Mouse (Mus musculus) midbrain, embryonic 16.5 days (tissue): ENCODE data around the gene Cfap70. TPM values are rescaled to one million over a fixed set of nuclear protein-coding genes. Genes with fewer than 3 reads are reported as not detected.

ENCODE experiments used
- ATAC-seq: fragments of 200-750 bp; cut with Nextera tagmentation; 2 replicates; pipeline ENCODE4 v1.8.0; 2017; ENCODE audit warnings: moderate TSS enrichment
- H3K27ac ChIP-seq: fragments of 300-500 bp; sonication (generic); 2 replicates; pipeline ENCODE4 v1.5.1; 2014; ENCODE audit warnings: mild to moderate bottlenecking, low read length, mixed read lengths
- H3K27me3 ChIP-seq: fragments of 300-500 bp; sonication (generic); 2 replicates; pipeline ENCODE4 v1.6.1; 2014; ENCODE audit warnings: low read depth, low read length, mixed read lengths; ENCODE audit not compliant: control insufficient read depth, insufficient read depth
- H3K36me3 ChIP-seq: fragments of 300-500 bp; sonication (generic); 2 replicates; pipeline ENCODE4 v1.6.1; 2014; ENCODE audit warnings: mild to moderate bottlenecking, low read length, moderate library complexity, mixed read lengths; ENCODE audit not compliant: control insufficient read depth, insufficient read depth
- H3K4me1 ChIP-seq: fragments of 300-500 bp; sonication (generic); 2 replicates; pipeline ENCODE4 v1.6.1; 2014; ENCODE audit warnings: mild to moderate bottlenecking, low read length, mixed read lengths; ENCODE audit not compliant: control insufficient read depth, insufficient read depth
- H3K4me2 ChIP-seq: fragments of 300-500 bp; sonication (generic); 2 replicates; pipeline ENCODE4 v1.6.1; 2014; ENCODE audit warnings: mild to moderate bottlenecking, low read length, mixed read lengths
- H3K4me3 ChIP-seq: fragments of 300-500 bp; sonication (generic); 2 replicates; pipeline ENCODE4 v1.5.1; 2014; ENCODE audit warnings: low read depth, mild to moderate bottlenecking, low read length, moderate library complexity, mixed read lengths
- H3K9ac ChIP-seq: fragments of 300-500 bp; sonication (generic); 2 replicates; pipeline ENCODE4 v1.6.1; 2014; ENCODE audit warnings: low read depth, low read length, mixed read lengths
- H3K9me3 ChIP-seq: fragments of 300-500 bp; sonication (generic); replicated peaks from 2 replicates; pipeline ENCODE4 v1.6.1; 2014; ENCODE audit warnings: mild to moderate bottlenecking, low read length, mixed read lengths; ENCODE audit not compliant: control insufficient read depth, poor library complexity, severe bottlenecking
- WGBS: fragments of 180-500 bp; shearing (Covaris S2); extraction: QIAGEN DNeasy Blood & Tissue Kit; methylation state at CpG from one replicate; pipeline ENCODE4 v1.1.7; 2014; 5-methylcytosine and 5-hydroxymethylcytosine counted together
- polyA plus RNA-seq: library from polyadenylated mRNA; unstranded; fragments of >200 nt; fragmentation: Nextera tagmentation; extraction: Ambion mirVana; gene quantifications from 2 replicates; pipeline ENCODE4 v1.2.1, GENCODE M21; 2015

Cfap70 gene
- polyA plus RNA-seq, result 1.3 and 2.4 TPM in 2 replicates

DNA sequence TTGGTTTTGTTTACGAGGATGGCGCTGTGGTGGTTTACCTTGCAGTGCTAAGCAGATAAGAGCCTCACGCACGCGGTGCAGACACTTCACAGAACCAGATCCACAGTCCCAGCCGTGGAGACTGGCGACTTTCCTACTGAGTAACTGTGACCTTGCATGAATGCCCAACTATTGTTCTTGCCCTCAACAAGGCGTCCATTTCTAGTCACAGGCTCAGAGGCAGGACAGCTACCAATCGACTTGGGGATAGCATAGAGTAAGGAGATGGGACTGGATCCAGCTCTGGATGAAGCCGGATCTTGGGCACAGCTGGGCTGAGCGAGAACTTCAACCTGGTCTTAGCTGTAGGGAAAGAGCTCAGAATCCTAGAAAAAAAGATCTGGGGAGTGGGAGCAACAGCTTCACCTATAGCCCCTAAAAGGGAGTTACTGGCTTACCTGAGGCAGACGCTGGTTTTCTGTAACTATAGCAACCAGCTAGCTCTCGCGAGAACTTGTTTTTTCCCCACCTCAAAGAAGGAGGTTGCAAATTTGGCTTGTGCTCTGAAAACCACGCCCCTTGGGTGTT, at the start of gene Cfap70:
Gene Cfap70 (minus strand): TSS at position 462 of the 567 bp plus-strand sequence.
- Histone ChIP-seq H3K4me3 (peak within 1 kb of the TSS; percentile 43), H3K4me2 (peak within 1 kb of the TSS; percentile 76), H3K4me1 (peaks cover 3% of the 10 kb centered on the region; the same call in 1 of the 2 replicates), H3K9me3 (no peaks in the 10 kb centered on the region), H3K27me3 (no peaks in the 10 kb centered on the region), H3K36me3 (no peaks in the 10 kb centered on the region; the same call in 1 of the 2 replicates), H3K9ac (peak within 1 kb of the TSS; percentile 49), H3K27ac (peak within 1 kb of the TSS; percentile 66)
- WGBS, result 2% methylated on average over 15 of the region's 15 CpGs
- peak; percentile 87 for ATAC-seq

DNA sequence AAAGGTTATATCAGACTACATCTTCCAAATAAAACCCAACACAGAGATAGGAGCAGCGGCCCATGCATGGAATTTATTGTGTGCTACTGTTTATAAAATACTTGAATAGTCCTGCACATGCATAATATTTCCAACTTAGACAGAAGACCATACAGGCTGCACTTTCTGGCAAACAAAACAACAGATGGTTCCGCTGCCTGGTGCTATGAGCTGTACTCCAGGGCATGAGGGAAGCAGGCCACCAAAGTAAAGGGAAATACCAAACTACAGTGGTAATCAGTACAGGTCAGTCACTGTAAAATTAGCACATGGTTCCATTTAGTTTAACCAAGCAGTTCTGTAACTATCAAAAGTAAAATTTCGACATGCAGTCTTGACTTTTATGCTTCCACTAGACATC, 48.0 kb upstream of the Cfap70 start:
- H3K27me3 ChIP-seq, result no peaks in the 10 kb centered on the region
- H3K9me3 ChIP-seq, result no peaks in the 10 kb centered on the region
- WGBS, result 93% methylated on average over 3 of the region's 3 CpGs
- no peak overlapping the region for H3K4me2 ChIP-seq
- peaks cover 6% of the 10 kb centered on the region; the same call in 1 of the 2 replicates for H3K36me3 ChIP-seq
- no peak overlapping the region for H3K9ac ChIP-seq
- H3K4me3 ChIP-seq, result no peak overlapping the region
- no peak for ATAC-seq
- no peaks in the 10 kb centered on the region for H3K4me1 ChIP-seq
- no peak overlapping the region for H3K27ac ChIP-seq

DNA sequence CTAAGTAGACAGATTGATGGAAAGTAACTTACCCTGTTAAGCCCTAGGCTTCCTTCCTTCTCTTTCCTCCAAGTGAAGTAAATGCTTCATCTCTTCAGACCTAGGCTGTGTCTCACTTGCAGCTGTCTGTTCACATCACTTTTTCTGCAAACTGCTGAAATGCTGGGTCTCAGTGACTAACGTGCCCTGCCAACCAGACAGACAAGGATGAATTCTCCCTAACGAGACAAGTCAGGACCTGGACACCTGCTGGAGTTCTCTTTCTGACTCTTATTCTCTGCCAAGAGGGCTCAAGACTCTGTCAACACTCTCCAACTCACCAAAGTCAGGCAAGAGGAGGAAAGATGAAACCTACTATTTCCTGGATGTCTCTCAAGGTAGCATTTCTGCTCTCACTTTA, 44.6 kb upstream of the Cfap70 start, which contains the start of gene Mss51:
Gene Mss51 (minus strand): TSS at position 299 of the 400 bp plus-strand sequence.
- H3K36me3 ChIP-seq, result peaks cover 11% of the 10 kb centered on the region; the same call in 1 of the 2 replicates

DNA sequence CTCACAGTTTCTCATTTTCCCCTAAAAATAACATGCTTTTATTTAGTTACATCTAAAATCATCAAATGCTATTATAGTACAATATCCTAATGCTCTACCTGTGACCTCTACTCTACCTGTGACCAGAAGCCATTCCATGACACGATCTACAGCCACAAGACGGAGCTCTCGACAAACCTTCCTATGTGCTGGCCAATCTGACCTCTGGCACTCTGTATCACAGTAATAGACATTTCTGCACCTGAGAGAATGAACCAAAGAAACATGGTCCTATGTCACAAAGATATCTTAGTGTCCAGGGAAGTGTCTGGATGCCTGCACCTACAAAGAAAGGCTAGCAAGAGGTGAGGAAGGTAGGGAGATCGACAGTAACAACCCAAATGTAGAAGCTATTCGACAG, 34.0 kb upstream of the Cfap70 start:
- 95% methylated on average over 5 of the region's 5 CpGs for WGBS
- ATAC-seq, result no peak
- no peaks in the 10 kb centered on the region for H3K27me3 ChIP-seq
- no peak overlapping the region for H3K4me3 ChIP-seq
- no peaks in the 10 kb centered on the region for H3K9me3 ChIP-seq
- H3K27ac ChIP-seq, result no peak overlapping the region
- no peaks in the 10 kb centered on the region; the same call in 1 of the 2 replicates for H3K36me3 ChIP-seq
- no peak overlapping the region for H3K4me2 ChIP-seq
- H3K9ac ChIP-seq, result no peak overlapping the region
- no peaks in the 10 kb centered on the region for H3K4me1 ChIP-seq

More for the DNA sequence above, 44.6 kb upstream of the Cfap70 start, which contains the start of gene Mss51:
- no peak for ATAC-seq
- Histone ChIP-seq H3K4me1 (no peaks in the 10 kb centered on the region), H3K27me3 (no peaks in the 10 kb centered on the region), H3K9me3 (no peaks in the 10 kb centered on the region), H3K9ac (no peak within 1 kb of the TSS), H3K27ac (no peak within 1 kb of the TSS), H3K4me2 (no peak within 1 kb of the TSS), H3K4me3 (no peak within 1 kb of the TSS)
- WGBS, result 71% methylated on average over 2 of the region's 2 CpGs

DNA sequence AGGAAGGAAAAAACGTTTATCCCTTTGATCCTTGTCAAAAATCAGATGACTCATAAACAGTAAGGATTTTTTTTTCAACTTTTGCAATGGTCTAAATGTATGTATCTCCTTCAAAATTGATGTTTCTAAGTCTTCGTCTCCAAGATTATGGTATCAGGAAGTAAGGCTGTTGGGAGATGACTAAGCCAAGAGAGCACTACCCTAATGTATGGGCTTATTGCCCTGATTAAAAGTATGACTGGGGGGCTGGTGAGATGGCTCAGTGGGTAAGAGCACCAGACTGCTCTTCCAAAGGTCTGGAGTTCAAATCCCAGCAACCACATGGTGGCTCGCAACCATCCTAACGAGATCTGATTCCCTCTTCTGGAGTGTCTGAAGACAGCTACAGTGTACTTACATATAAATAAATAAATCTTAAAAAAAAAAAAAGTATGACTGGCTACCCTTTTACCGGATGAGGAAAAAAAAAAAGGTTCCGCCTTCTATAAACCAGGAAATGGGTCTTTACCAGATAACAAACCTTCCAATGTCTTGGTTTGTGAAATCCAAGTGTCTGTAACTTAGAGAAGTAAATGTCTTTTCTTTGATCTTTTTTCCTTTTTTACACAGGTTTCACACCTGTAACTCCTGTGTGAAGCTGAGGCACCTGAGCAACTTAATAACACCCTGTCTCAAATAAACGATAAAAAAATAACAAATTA, 30.2 kb upstream of the Cfap70 start:
- no peak overlapping the region for H3K9ac ChIP-seq
- peaks cover 5% of the 10 kb centered on the region; the same call in 1 of the 2 replicates for H3K4me1 ChIP-seq
- no peaks in the 10 kb centered on the region; the same call in 1 of the 2 replicates for H3K36me3 ChIP-seq
- 93% methylated on average over 7 of the region's 7 CpGs for WGBS
- H3K4me2 ChIP-seq, result no peak overlapping the region
- H3K4me3 ChIP-seq, result no peak overlapping the region
- no peak for ATAC-seq
- H3K27ac ChIP-seq, result no peak overlapping the region
- no peaks in the 10 kb centered on the region for H3K27me3 ChIP-seq
- no peaks in the 10 kb centered on the region for H3K9me3 ChIP-seq

DNA sequence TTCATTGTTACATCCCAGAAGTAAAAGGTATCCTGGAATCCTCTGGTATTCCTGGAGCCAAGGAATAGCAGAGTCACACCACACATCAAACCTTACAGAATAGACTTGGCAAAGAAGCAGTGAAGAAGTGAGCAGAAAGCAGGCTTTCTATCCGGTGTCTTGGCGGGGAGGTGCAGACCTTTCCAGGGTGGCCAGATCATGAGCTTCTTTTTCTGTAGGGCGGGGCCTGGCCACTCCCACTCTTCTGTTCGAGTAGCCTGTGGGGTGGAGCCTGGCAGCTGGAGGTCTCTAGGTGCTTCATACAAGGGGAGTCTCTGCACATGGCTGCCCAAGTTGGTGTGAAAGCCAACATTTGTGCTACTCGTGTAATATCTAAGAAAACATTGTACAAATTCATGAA, 29.2 kb upstream of the Cfap70 start:
- H3K27me3 ChIP-seq, result no peaks in the 10 kb centered on the region
- no peak overlapping the region for H3K27ac ChIP-seq
- no peaks in the 10 kb centered on the region for H3K9me3 ChIP-seq
- no peak overlapping the region for H3K4me3 ChIP-seq
- H3K9ac ChIP-seq, result no peak overlapping the region
- WGBS, result 23% methylated on average over 5 of the region's 5 CpGs
- no peak for ATAC-seq
- no peaks in the 10 kb centered on the region for H3K36me3 ChIP-seq
- peaks cover 5% of the 10 kb centered on the region; the same call in 1 of the 2 replicates for H3K4me1 ChIP-seq
- no peak overlapping the region for H3K4me2 ChIP-seq

DNA sequence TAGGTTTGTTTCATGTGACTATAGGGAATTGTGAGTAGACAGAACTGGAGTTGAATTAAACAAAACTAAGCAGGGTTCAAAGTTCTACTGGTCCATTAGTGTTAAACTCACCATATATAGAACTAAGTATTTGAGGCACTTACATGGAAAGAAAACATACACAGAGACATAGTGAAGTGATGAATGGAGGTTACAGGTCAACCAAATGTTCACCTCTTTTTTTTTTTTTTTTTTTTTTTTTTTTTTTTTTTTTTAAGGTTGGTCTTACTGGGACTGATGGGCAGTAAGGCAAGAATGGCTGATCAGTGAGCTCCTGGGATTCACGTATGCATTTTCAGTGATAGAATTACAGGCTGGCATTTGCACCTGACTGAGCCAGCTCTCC, 28.2 kb upstream of the Cfap70 start:
- Histone ChIP-seq H3K4me3 (peak overlapping the region; percentile 77), H3K4me1 (peaks cover 5% of the 10 kb centered on the region; the same call in 1 of the 2 replicates), H3K4me2 (peak overlapping the region; percentile 89), H3K9me3 (no peaks in the 10 kb centered on the region), H3K36me3 (no peaks in the 10 kb centered on the region), H3K9ac (peak overlapping the region; percentile 76; the same call in 1 of the 2 replicates), H3K27ac (no peak overlapping the region), H3K27me3 (no peaks in the 10 kb centered on the region)
- ATAC-seq, result no peak
- WGBS, result 66% methylated on average over 1 of the region's 1 CpGs

DNA sequence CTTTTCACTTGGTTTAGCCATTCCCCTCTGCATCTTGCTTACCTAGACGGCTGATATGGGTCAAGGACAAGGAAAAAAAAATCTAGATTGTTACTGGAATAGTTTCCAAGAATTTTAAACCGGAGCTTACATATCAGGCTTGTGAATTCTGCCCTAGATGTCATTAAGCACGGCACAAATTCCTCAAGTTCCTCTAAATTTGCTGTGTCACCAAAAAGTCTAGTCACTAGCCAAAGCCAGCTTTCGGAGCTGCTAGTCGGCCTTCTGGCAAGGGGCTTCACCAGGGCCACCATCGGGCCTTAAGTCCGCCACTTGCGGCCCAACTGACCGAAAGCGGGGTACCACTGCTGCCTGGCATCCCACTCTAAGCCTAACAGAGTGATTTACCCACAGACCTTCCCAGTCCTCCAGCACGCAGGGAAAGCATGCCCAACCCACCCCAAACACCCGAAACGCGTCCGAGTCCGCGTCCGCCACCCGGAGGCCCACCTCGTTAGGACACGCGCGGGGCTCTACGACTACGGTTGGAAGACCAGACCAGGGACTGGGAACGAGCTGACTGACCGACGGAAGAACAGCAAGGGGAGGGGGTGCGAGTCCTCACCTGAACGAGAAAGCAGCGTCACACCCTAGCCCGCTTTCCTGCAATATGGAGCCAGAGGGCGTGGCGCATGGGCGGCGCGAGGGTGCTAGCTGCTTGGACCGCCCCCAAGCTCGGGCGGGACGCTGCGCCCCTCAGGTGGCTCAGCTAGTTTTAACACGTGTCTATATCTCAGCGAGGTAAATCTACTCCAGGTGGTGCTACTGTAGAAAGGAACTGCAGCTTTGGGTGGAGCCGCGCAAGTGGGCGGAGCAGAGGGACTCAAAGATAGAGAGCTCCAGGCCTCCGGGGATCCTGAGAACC, 27.5 kb upstream of the Cfap70 start, which contains the start of gene Anxa7:
Gene Anxa7 (minus strand): TSS at position 843 of the 904 bp plus-strand sequence.
- peak; percentile 86 for ATAC-seq
- 2% methylated on average over 48 of the region's 48 CpGs for WGBS
- Histone ChIP-seq H3K9ac (peak within 1 kb of the TSS; percentile 76), H3K27me3 (no peaks in the 10 kb centered on the region), H3K4me2 (peak within 1 kb of the TSS; percentile 89), H3K36me3 (no peaks in the 10 kb centered on the region), H3K27ac (peak within 1 kb of the TSS; percentile 50; the same call in 1 of the 2 replicates), H3K9me3 (no peaks in the 10 kb centered on the region), H3K4me1 (peaks cover 5% of the 10 kb centered on the region; the same call in 1 of the 2 replicates), H3K4me3 (peak within 1 kb of the TSS; percentile 77)
